Mouse (Mus musculus) hindbrain, embryonic 16.5 days (tissue): ENCODE data around the gene Traf3ip1. TPM values are rescaled to one million over a fixed set of nuclear protein-coding genes. Genes with fewer than 3 reads are reported as not detected.

Source experiments
- ATAC-seq: fragments of 200-750 bp; cut with Nextera tagmentation; 2 replicates; pipeline ENCODE4 v1.8.0; 2017; ENCODE audit warnings: moderate TSS enrichment, moderate library complexity
- H3K27ac ChIP-seq: fragments of 300-500 bp; sonication (generic); 2 replicates; pipeline ENCODE4 v1.5.1; 2014; ENCODE audit warnings: low read depth, mild to moderate bottlenecking, control low read depth, low read length, moderate library complexity
- H3K27me3 ChIP-seq: fragments of 300-500 bp; sonication (generic); replicated peaks from 2 replicates; pipeline ENCODE4 v1.6.1; 2014; ENCODE audit warnings: low read length; ENCODE audit not compliant: control insufficient read depth, insufficient read depth
- H3K36me3 ChIP-seq: fragments of 300-500 bp; sonication (generic); 2 replicates; pipeline ENCODE4 v1.6.1; 2014; ENCODE audit warnings: mild to moderate bottlenecking, low read length, moderate library complexity, mixed read lengths; ENCODE audit not compliant: control insufficient read depth, insufficient read depth
- H3K4me1 ChIP-seq: fragments of 300-500 bp; sonication (generic); 2 replicates; pipeline ENCODE4 v1.6.1; 2014; ENCODE audit warnings: low read depth, low read length; ENCODE audit not compliant: control insufficient read depth, insufficient read depth
- H3K4me2 ChIP-seq: fragments of 300-500 bp; sonication (generic); 2 replicates; pipeline ENCODE4 v1.6.1; 2014; ENCODE audit warnings: mild to moderate bottlenecking, low read length, control low read depth, moderate library complexity
- H3K4me3 ChIP-seq: fragments of 300-500 bp; sonication (generic); 2 replicates; pipeline ENCODE4 v1.5.1; 2014; ENCODE audit warnings: mild to moderate bottlenecking, low read length, control low read depth, moderate library complexity
- H3K9ac ChIP-seq: fragments of 300-500 bp; sonication (generic); 2 replicates; pipeline ENCODE4 v1.6.1; 2014; ENCODE audit warnings: low read depth, mild to moderate bottlenecking, control low read depth, low read length, moderate library complexity
- H3K9me3 ChIP-seq: fragments of 300-500 bp; sonication (generic); 2 replicates; pipeline ENCODE4 v1.6.1; 2014; ENCODE audit warnings: mild to moderate bottlenecking, low read length, moderate library complexity; ENCODE audit not compliant: control insufficient read depth
- WGBS: fragments of 180-500 bp; shearing (Covaris S2); extraction: QIAGEN DNeasy Blood & Tissue Kit; methylation state at CpG from one replicate; pipeline ENCODE4 v1.1.7; 2014; 5-methylcytosine and 5-hydroxymethylcytosine counted together
- polyA plus RNA-seq: library from polyadenylated mRNA; unstranded; fragments of >200 nt; fragmentation: Nextera tagmentation; extraction: Ambion mirVana; gene quantifications from 2 replicates; pipeline ENCODE4 v1.2.1, GENCODE M21; 2015

Gene Traf3ip1
- polyA plus RNA-seq, 1 experiment from 2014 or later = 10.4 TPM

- no peak for ATAC-seq
- Histone ChIP-seq H3K4me1 (no peaks in the 10 kb centered on the region), H3K9ac (no peak overlapping the region), H3K27me3 (no peaks in the 10 kb centered on the region), H3K9me3 (no peaks in the 10 kb centered on the region), H3K4me3 (no peak overlapping the region), H3K4me2 (no peak overlapping the region), H3K36me3 (peaks cover 8% of the 10 kb centered on the region; the same call in 1 of the 2 replicates), H3K27ac (no peak overlapping the region)
- 96% methylated on average over 6 of the region's 6 CpGs for WGBS
These were observed 21.2 kb downstream of the Traf3ip1 start for GRCm38 (mm10) chr1:91515642-91516041.

- H3K27ac ChIP-seq = no peak overlapping the region
These were observed 29.3 kb downstream of the Traf3ip1 start for GRCm38 (mm10) chr1:91523759-91524158.

GRCm38 (mm10) chr1:91525838-91526237 lies 31.4 kb downstream of the Traf3ip1 start:
- Histone ChIP-seq H3K27ac (no peak overlapping the region), H3K4me2 (no peak overlapping the region; the same call in 1 of the 2 replicates), H3K9me3 (no peaks in the 10 kb centered on the region), H3K36me3 (peaks cover 16% of the 10 kb centered on the region), H3K4me1 (no peaks in the 10 kb centered on the region), H3K27me3 (no peaks in the 10 kb centered on the region), H3K4me3 (no peak overlapping the region), H3K9ac (no peak overlapping the region; the same call in 1 of the 2 replicates)
- ATAC-seq = peak; percentile 64
- WGBS = 65% methylated on average over 14 of the region's 14 CpGs

More at GRCm38 (mm10) chr1:91523759-91524158, 29.3 kb downstream of the Traf3ip1 start:
- 19% methylated on average over 10 of the region's 10 CpGs for WGBS
- Histone ChIP-seq H3K4me3 (no peak overlapping the region), H3K9ac (no peak overlapping the region), H3K4me1 (no peaks in the 10 kb centered on the region), H3K9me3 (no peaks in the 10 kb centered on the region), H3K27me3 (no peaks in the 10 kb centered on the region), H3K36me3 (peaks cover 18% of the 10 kb centered on the region), H3K4me2 (no peak overlapping the region)
- ATAC-seq = peak; percentile 84

- no peak overlapping the region for H3K27ac ChIP-seq
- no peak overlapping the region for H3K4me3 ChIP-seq
- no peak overlapping the region for H3K9ac ChIP-seq
- 87% methylated on average over 9 of the region's 9 CpGs for WGBS
- no peak overlapping the region for H3K4me2 ChIP-seq
- H3K36me3 ChIP-seq = peaks cover 10% of the 10 kb centered on the region
- no peaks in the 10 kb centered on the region for H3K4me1 ChIP-seq
- no peaks in the 10 kb centered on the region for H3K9me3 ChIP-seq
- ATAC-seq = no peak
- no peaks in the 10 kb centered on the region for H3K27me3 ChIP-seq
These were observed 35.7 kb downstream of the Traf3ip1 start for GRCm38 (mm10) chr1:91530166-91530565.

- no peak for ATAC-seq
- Histone ChIP-seq H3K9ac (no peak overlapping the region), H3K36me3 (peaks cover 10% of the 10 kb centered on the region), H3K27me3 (0 out of 2 replicates have a peak, but pooled peaks cover 3% of the 10 kb centered on the region), H3K27ac (no peak overlapping the region), H3K4me1 (no peaks in the 10 kb centered on the region), H3K4me3 (no peak overlapping the region), H3K4me2 (no peak overlapping the region), H3K9me3 (no peaks in the 10 kb centered on the region)
- 88% methylated on average over 4 of the region's 4 CpGs for WGBS
These were observed 37.8 kb downstream of the Traf3ip1 start for GRCm38 (mm10) chr1:91532243-91532642.

- WGBS = 84% methylated on average over 5 of the region's 5 CpGs
- no peak overlapping the region for H3K4me2 ChIP-seq
- peaks cover 5% of the 10 kb centered on the region; the same call in 1 of the 2 replicates for H3K27me3 ChIP-seq
- H3K4me1 ChIP-seq = no peaks in the 10 kb centered on the region
- H3K9me3 ChIP-seq = no peaks in the 10 kb centered on the region
- no peak overlapping the region for H3K27ac ChIP-seq
- H3K9ac ChIP-seq = no peak overlapping the region
- H3K36me3 ChIP-seq = peaks cover 6% of the 10 kb centered on the region
- H3K4me3 ChIP-seq = no peak overlapping the region
- no peak for ATAC-seq
These were observed 38.4 kb downstream of the Traf3ip1 start for GRCm38 (mm10) chr1:91532892-91533291.

- Histone ChIP-seq H3K4me2 (no peak overlapping the region), H3K4me1 (no peaks in the 10 kb centered on the region), H3K4me3 (no peak overlapping the region), H3K9me3 (no peaks in the 10 kb centered on the region), H3K27me3 (peaks cover 5% of the 10 kb centered on the region; the same call in 1 of the 2 replicates), H3K36me3 (peaks cover 2% of the 10 kb centered on the region; the same call in 1 of the 2 replicates), H3K9ac (no peak overlapping the region), H3K27ac (no peak overlapping the region)
- WGBS = 65% methylated on average over 2 of the region's 2 CpGs
- no peak for ATAC-seq
These were observed 39.0 kb downstream of the Traf3ip1 start for GRCm38 (mm10) chr1:91533483-91533882.

- Histone ChIP-seq H3K9me3 (no peaks in the 10 kb centered on the region), H3K27me3 (peaks cover 5% of the 10 kb centered on the region; the same call in 1 of the 2 replicates), H3K36me3 (no peaks in the 10 kb centered on the region; the same call in 1 of the 2 replicates), H3K4me3 (no peak overlapping the region), H3K9ac (no peak overlapping the region), H3K4me2 (no peak overlapping the region), H3K4me1 (no peaks in the 10 kb centered on the region), H3K27ac (no peak overlapping the region)
- ATAC-seq = no peak
- WGBS = 76% methylated on average over 19 of the region's 19 CpGs
These were observed 39.7 kb downstream of the Traf3ip1 start for GRCm38 (mm10) chr1:91533961-91534723.

GRCm38 (mm10) chr1:91537786-91538569 lies 43.5 kb downstream of the Traf3ip1 start:
- no peak overlapping the region for H3K4me3 ChIP-seq
- H3K27me3 ChIP-seq = peaks cover 5% of the 10 kb centered on the region; the same call in 1 of the 2 replicates
- peaks cover 12% of the 10 kb centered on the region for H3K4me1 ChIP-seq
- no peaks in the 10 kb centered on the region for H3K9me3 ChIP-seq
- H3K27ac ChIP-seq = no peak overlapping the region
- no peak overlapping the region for H3K9ac ChIP-seq
- no peaks in the 10 kb centered on the region; the same call in 1 of the 2 replicates for H3K36me3 ChIP-seq
- no peak overlapping the region for H3K4me2 ChIP-seq
- no peak for ATAC-seq
- WGBS = 25% methylated on average over 22 of the region's 22 CpGs
